Mouse (Mus musculus) gastrocnemius, adult 8-10 months (tissue): ENCODE results near the gene Sympk. TPM values are rescaled to one million over a fixed set of nuclear protein-coding genes. Genes with fewer than 3 reads are reported as not detected.

ENCODE experiments used
- DNase-seq, 2 experiments: peaks; one replicate each; pipeline ENCODE4 v3.0.0; 2022; ENCODE audit warnings: low spot score in 2 of 2
- total RNA-seq, 4 experiments: library from RNA; stranded (reverse); gene quantifications; 2 replicates each; pipeline ENCODE4 v1.2.4; 2022

Gene Sympk
- total RNA-seq, 4 experiments from 2014 or later = 70.2 to 93.3 (median 83.6) TPM

- peak; percentile 86 to 93 for DNase-seq
Measured at GRCm38 (mm10) chr7:19083096-19083495, 58.9 kb downstream of the Sympk start.

GRCm38 (mm10) chr7:19083701-19084100 lies 59.5 kb downstream of the Sympk start, which contains the start of gene Dmpk:
Gene Dmpk (plus strand): TSS chr7:19083849.
- DNase-seq = peak; percentile 39 to 54

- peak; percentile 69 to 81 for DNase-seq
Measured at GRCm38 (mm10) chr7:19084277-19084771, 60.1 kb downstream of the Sympk start.

GRCm38 (mm10) chr7:19084921-19085473 lies 60.8 kb downstream of the Sympk start:
- DNase-seq = no peak

- no peak for DNase-seq
Measured at GRCm38 (mm10) chr7:19085495-19085894, 61.3 kb downstream of the Sympk start.

GRCm38 (mm10) chr7:19086042-19086441 lies 61.9 kb downstream of the Sympk start:
- no peak for DNase-seq

- DNase-seq = no peak
Measured at GRCm38 (mm10) chr7:19086760-19087159, 62.6 kb downstream of the Sympk start.

GRCm38 (mm10) chr7:19088813-19089212 lies 64.6 kb downstream of the Sympk start:
- peak; percentile 50 to 71 for DNase-seq

- DNase-seq = no peak
Measured at GRCm38 (mm10) chr7:19091913-19092312, 67.7 kb downstream of the Sympk start.

- no peak for DNase-seq
Measured at GRCm38 (mm10) chr7:19092381-19093173, 68.4 kb downstream of the Sympk start.

GRCm38 (mm10) chr7:19093174-19093521 lies 69.0 kb downstream of the Sympk start:
- DNase-seq = peak; percentile 84 to 85

- peak; percentile 86 to 91 for DNase-seq
Measured at GRCm38 (mm10) chr7:19093537-19094385, 69.6 kb downstream of the Sympk start.

GRCm38 (mm10) chr7:19094471-19094825 lies 70.3 kb downstream of the Sympk start, which contains the start of gene Six5:
Gene Six5 (plus strand): TSS chr7:19094594.
- DNase-seq = no peak

GRCm38 (mm10) chr7:19094826-19095750 lies 70.9 kb downstream of the Sympk start:
- DNase-seq = peak in 1 of 2 experiments; percentile 61

GRCm38 (mm10) chr7:19095751-19096110 lies 71.6 kb downstream of the Sympk start:
- DNase-seq = peak; percentile 37 to 64

GRCm38 (mm10) chr7:19096421-19096976 lies 72.3 kb downstream of the Sympk start:
- no peak for DNase-seq

GRCm38 (mm10) chr7:19097217-19097616 lies 73.0 kb downstream of the Sympk start:
- no peak for DNase-seq

GRCm38 (mm10) chr7:19097863-19098262 lies 73.7 kb downstream of the Sympk start:
- no peak for DNase-seq

GRCm38 (mm10) chr7:19098811-19099210 lies 74.6 kb downstream of the Sympk start:
- DNase-seq = no peak

GRCm38 (mm10) chr7:19100290-19100689 lies 76.1 kb downstream of the Sympk start:
- no peak for DNase-seq
